Comparison of ENCODE assay signal across 8 mouse cellular contexts in the genomic region with DNA sequence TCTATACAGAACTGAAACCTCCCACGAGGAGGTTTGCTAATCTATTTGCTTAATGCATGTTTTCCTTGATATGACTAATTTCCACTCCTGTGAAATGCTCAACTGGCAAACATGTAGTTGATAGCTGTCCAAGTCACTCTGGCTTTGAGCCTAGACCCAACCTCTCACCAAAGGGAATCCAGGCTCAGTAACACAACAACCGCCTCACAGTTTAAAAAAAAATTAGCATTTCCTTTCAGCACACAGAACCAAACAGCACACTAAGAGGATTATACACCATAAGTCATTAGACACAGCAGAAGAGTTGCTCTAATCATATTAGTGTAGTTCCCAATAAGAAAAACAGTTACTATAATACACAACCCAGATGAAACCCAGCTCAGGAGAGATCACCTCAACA. TPM values are rescaled to one million over a fixed set of nuclear protein-coding genes. Genes with fewer than 3 reads are reported as not detected.
DNase-seq lines count a peak whose midpoint lies in the region; ATAC-seq and TF ChIP-seq lines count a peak whose summit lies in the region.
"Had no signal": no experiment of that assay in that cellular context is flagged by ENCODE, and none has a peak within 500 bp of the region (broad histone marks: within the 10 kb centered on the region; RNA-seq: fewer than 3 reads in every experiment).

No protein-coding gene starts in this region.

- H3K4me2 ChIP-seq in hindbrain, postnatal 0 days (ENCODE audit: low read depth, low read length), result 0 out of 2 replicates have a peak overlapping the region, but pooled peaks have one; percentile 6
- H3K4me2 ChIP-seq in hindbrain, embryonic 11.5 days (replicated peaks; ENCODE audit: low read depth, low read length), result no peak overlapping the region
- no peak overlapping the region for H3K4me2 ChIP-seq in midbrain, embryonic 14.5 days (ENCODE audit: low read length)
- no peak overlapping the region for H3K4me2 ChIP-seq in liver, postnatal 0 days (ENCODE audit: low read depth, low read length)
- H3K4me2 ChIP-seq: embryonic facial prominence, embryonic 15.5 days had no signal

- no peak overlapping the region for H3K4me3 ChIP-seq in hindbrain, postnatal 0 days (ENCODE audit: low read length)
- no peak overlapping the region for H3K4me3 ChIP-seq in hindbrain, embryonic 11.5 days (ENCODE audit: low read depth, low read length)
- no peak overlapping the region for H3K4me3 ChIP-seq in midbrain, embryonic 14.5 days (replicated peaks; ENCODE audit: low read depth, low read length)
- H3K4me3 ChIP-seq in liver, postnatal 0 days (ENCODE audit: low read depth, low read length), result no peak overlapping the region
- H3K4me3 ChIP-seq: embryonic facial prominence, embryonic 15.5 days had no signal

- H3K36me3 ChIP-seq in hindbrain, postnatal 0 days (ENCODE audit: insufficient read depth, low read length), result no peaks in the 10 kb centered on the region
- no peaks in the 10 kb centered on the region for H3K36me3 ChIP-seq in hindbrain, embryonic 11.5 days (ENCODE audit: control insufficient read depth, insufficient read depth, low read length)
- H3K36me3 ChIP-seq in midbrain, embryonic 14.5 days (ENCODE audit: control insufficient read depth, insufficient read depth, low read length), result no peaks in the 10 kb centered on the region
- H3K36me3 ChIP-seq in liver, postnatal 0 days (replicated peaks; ENCODE audit: insufficient read depth, low read length), result no peaks in the 10 kb centered on the region
- H3K36me3 ChIP-seq: embryonic facial prominence, embryonic 15.5 days had no signal

- no peaks in the 10 kb centered on the region for H3K4me1 ChIP-seq in hindbrain, postnatal 0 days (ENCODE audit: insufficient read depth, low read length)
- H3K4me1 ChIP-seq in hindbrain, embryonic 11.5 days (replicated peaks; ENCODE audit: control insufficient read depth, insufficient read depth, low read length), result no peaks in the 10 kb centered on the region
- H3K4me1 ChIP-seq in midbrain, embryonic 14.5 days (ENCODE audit: control insufficient read depth, insufficient read depth, low read length), result 0 out of 2 replicates have a peak, but pooled peaks cover 3% of the 10 kb centered on the region
- no peaks in the 10 kb centered on the region for H3K4me1 ChIP-seq in liver, postnatal 0 days (ENCODE audit: insufficient read depth)
- H3K4me1 ChIP-seq: embryonic facial prominence, embryonic 15.5 days had no signal

- no peak overlapping the region for H3K27ac ChIP-seq in hindbrain, postnatal 0 days
- no peak overlapping the region for H3K27ac ChIP-seq in hindbrain, embryonic 11.5 days (ENCODE audit: low read depth, low read length)
- H3K27ac ChIP-seq in midbrain, embryonic 14.5 days (replicated peaks; ENCODE audit: low read depth, low read length), result no peak overlapping the region
- H3K27ac ChIP-seq in liver, postnatal 0 days (ENCODE audit: low read depth), result no peak overlapping the region
- H3K27ac ChIP-seq: embryonic facial prominence, embryonic 15.5 days had no signal

- no peaks in the 10 kb centered on the region for H3K9me3 ChIP-seq in hindbrain, postnatal 0 days (ENCODE audit: low read length)
- H3K9me3 ChIP-seq in hindbrain, embryonic 11.5 days (ENCODE audit: control insufficient read depth, low read length), result no peaks in the 10 kb centered on the region
- H3K9me3 ChIP-seq in midbrain, embryonic 14.5 days (ENCODE audit: control insufficient read depth, low read length), result no peaks in the 10 kb centered on the region
- no peaks in the 10 kb centered on the region for H3K9me3 ChIP-seq in liver, postnatal 0 days (ENCODE audit: low read length)
- H3K9me3 ChIP-seq: embryonic facial prominence, embryonic 15.5 days had no signal

- peak; percentile 74 for DNase-seq in hindbrain, postnatal 0 days (ENCODE audit: low spot score)
- no peak for DNase-seq in hindbrain, embryonic 11.5 days (ENCODE audit: low spot score)
- peak; percentile 56 to 66 for DNase-seq in cerebellum, postnatal 36 days
- peak; percentile 66 for DNase-seq in midbrain, embryonic 14.5 days
- DNase-seq in ovary, adult 18-20 months (ENCODE audit: low spot score), result no peak
- DNase-seq in liver, postnatal 0 days, result no peak

- TF ChIP-seq EP300 in liver, postnatal 0 days (IDR thresholded peaks at IDR 0.05; ENCODE audit: low read depth), result no peak

- 36% methylated on average over 2 of the region's 2 CpGs for WGBS in hindbrain, postnatal 0 days
- WGBS in hindbrain, embryonic 11.5 days, result 83% methylated on average over 2 of the region's 2 CpGs
- 20% methylated on average over 2 of the region's 2 CpGs for WGBS in midbrain, embryonic 14.5 days
- 59% methylated on average over 2 of the region's 2 CpGs for WGBS in liver, postnatal 0 days (ENCODE audit: insufficient replicate concordance)

- peak; percentile 45; the same call in 1 of the 2 replicates for ATAC-seq in hindbrain, postnatal 0 days
- no peak for ATAC-seq in hindbrain, embryonic 11.5 days (ENCODE audit: low FRiP score)
- peak; percentile 61; the same call in 1 of the 2 replicates for ATAC-seq in cerebellum, adult (ENCODE audit: insufficient number of reproducible peaks, low FRiP score, low TSS enrichment)
- peak; percentile 48 for ATAC-seq in midbrain, embryonic 14.5 days (ENCODE audit: low FRiP score, low TSS enrichment)
- no peak for ATAC-seq in liver, postnatal 0 days

- TF ChIP-seq CTCF in hindbrain, postnatal 0 days (IDR thresholded peaks at IDR 0.05; ENCODE audit: low read depth), result no peak
- TF ChIP-seq CTCF in liver, postnatal 0 days (IDR thresholded peaks at IDR 0.05; ENCODE audit: low read depth), result no peak

- H3K27me3 ChIP-seq in hindbrain, postnatal 0 days (ENCODE audit: insufficient read depth, low read length), result no peaks in the 10 kb centered on the region
- H3K27me3 ChIP-seq in hindbrain, embryonic 11.5 days (ENCODE audit: control insufficient read depth, insufficient read depth, low read length), result no peaks in the 10 kb centered on the region
- no peaks in the 10 kb centered on the region for H3K27me3 ChIP-seq in midbrain, embryonic 14.5 days (ENCODE audit: control insufficient read depth, insufficient read depth, low read length)
- H3K27me3 ChIP-seq in liver, postnatal 0 days (ENCODE audit: insufficient read depth, low read length), result no peaks in the 10 kb centered on the region

- H3K9ac ChIP-seq in hindbrain, postnatal 0 days (replicated peaks; ENCODE audit: low read length), result no peak overlapping the region
- no peak overlapping the region for H3K9ac ChIP-seq in hindbrain, embryonic 11.5 days (ENCODE audit: low read depth, low read length)
- H3K9ac ChIP-seq in midbrain, embryonic 14.5 days (replicated peaks; ENCODE audit: low read length), result no peak overlapping the region
- no peak overlapping the region for H3K9ac ChIP-seq in liver, postnatal 0 days (replicated peaks)
- H3K9ac ChIP-seq: embryonic facial prominence, embryonic 15.5 days had no signal

RNA-seq across cellular contexts. Expression of gene Alkal2, which starts 33.2 kb away (rescaled TPM):
- total RNA-seq in hindbrain, postnatal 0 days (2014; rRNA removed), result 0.31 and 2.3 TPM in 2 replicates
- 0.85 and 0.96 TPM in 2 replicates for polyA plus RNA-seq in hindbrain, postnatal 0 days (2015; fragmentation: Nextera tagmentation; extraction: Ambion mirVana)
- polyA plus RNA-seq in hindbrain, embryonic 11.5 days (2014; fragmentation: Nextera tagmentation; extraction: Ambion mirVana), result 0.51 and 0.54 TPM in 2 replicates
- 0.58 TPM in 1 of 2 replicates, not detected in the other for polyA plus RNA-seq in midbrain, embryonic 14.5 days (2014; fragmentation: Nextera tagmentation; extraction: Ambion mirVana)
- polyA plus RNA-seq in liver, postnatal 0 days (2015; fragmentation: Nextera tagmentation; extraction: Ambion mirVana), result not detected in 2 replicates

Comparison
In these comparisons a context has a peak if more than half of its experiments do, and no peak if none do; other contexts are left out.
1. ATAC-seq: peak in hindbrain, postnatal 0 days (single experiment), cerebellum, adult (single experiment) and midbrain, embryonic 14.5 days (single experiment); none in hindbrain, embryonic 11.5 days (single experiment) and liver, postnatal 0 days (single experiment).
2. DNase-seq: peak in hindbrain, postnatal 0 days (single experiment), cerebellum, postnatal 36 days (2 of 2) and midbrain, embryonic 14.5 days (single experiment); none in hindbrain, embryonic 11.5 days (single experiment), ovary, adult 18-20 months (single experiment) and liver, postnatal 0 days (single experiment).